Mouse (Mus musculus): ENCODE data around the gene Cpne8. TPM values are rescaled to one million over a fixed set of nuclear protein-coding genes. Genes with fewer than 3 reads are reported as not detected.

Gene Cpne8
- 17.2 and 17.3 TPM in 2 replicates for polyA plus RNA-seq (2015; fragmentation: Nextera tagmentation; extraction: Ambion mirVana)

GRCm38 (mm10) chr15:90678985-90679759 is at the start of gene Cpne8:
Cpne8 (minus strand) TSS chr15:90679432.
- peak within 1 kb of the TSS; percentile 67 for H3K4me3 ChIP-seq
- peak within 1 kb of the TSS; percentile 98 for H3K4me2 ChIP-seq
- H3K9me3 ChIP-seq, result no peaks in the 10 kb centered on the region
- peak within 1 kb of the TSS; percentile 37 for H3K27ac ChIP-seq
- WGBS, result under 1% methylated on average over 56 of the region's 56 CpGs
- no peaks in the 10 kb centered on the region for H3K27me3 ChIP-seq
- H3K4me1 ChIP-seq, result peaks cover 15% of the 10 kb centered on the region
- no peaks in the 10 kb centered on the region for H3K36me3 ChIP-seq
- H3K9ac ChIP-seq, result peak within 1 kb of the TSS; percentile 50
- ATAC-seq (ENCODE audit: borderline replicate concordance, extremely low read depth, low FRiP score, low TSS enrichment), result peak; percentile 88

- H3K27ac ChIP-seq, result no peak overlapping the region
- H3K9me3 ChIP-seq, result no peaks in the 10 kb centered on the region
- no peak overlapping the region for H3K4me3 ChIP-seq
- no peaks in the 10 kb centered on the region for H3K27me3 ChIP-seq
- H3K4me2 ChIP-seq, result no peak overlapping the region
- 26% methylated on average over 4 of the region's 4 CpGs for WGBS
- H3K9ac ChIP-seq, result no peak overlapping the region
- peak; percentile 80 for ATAC-seq (ENCODE audit: borderline replicate concordance, extremely low read depth, low FRiP score, low TSS enrichment)
- H3K36me3 ChIP-seq, result no peaks in the 10 kb centered on the region
- no peaks in the 10 kb centered on the region for H3K4me1 ChIP-seq
Observed at GRCm38 (mm10) chr15:90717717-90718116, 38.5 kb upstream of the Cpne8 start.

- no peak overlapping the region for H3K4me2 ChIP-seq
- H3K27me3 ChIP-seq, result no peaks in the 10 kb centered on the region
- H3K4me1 ChIP-seq, result no peaks in the 10 kb centered on the region
- H3K36me3 ChIP-seq, result no peaks in the 10 kb centered on the region
- H3K27ac ChIP-seq, result no peak overlapping the region
- H3K4me3 ChIP-seq, result no peak overlapping the region
- no peak overlapping the region for H3K9ac ChIP-seq
- H3K9me3 ChIP-seq, result no peaks in the 10 kb centered on the region
- 77% methylated on average over 7 of the region's 7 CpGs for WGBS
- no peak for ATAC-seq (ENCODE audit: borderline replicate concordance, extremely low read depth, low FRiP score, low TSS enrichment)
Observed at GRCm38 (mm10) chr15:90709296-90709695, 30.1 kb upstream of the Cpne8 start.

- Histone ChIP-seq H3K4me3 (no peak overlapping the region), H3K36me3 (no peaks in the 10 kb centered on the region), H3K4me2 (no peak overlapping the region; the same call in 1 of the 2 replicates), H3K27ac (peak overlapping the region; percentile 22; the same call in 1 of the 2 replicates), H3K27me3 (no peaks in the 10 kb centered on the region), H3K4me1 (no peaks in the 10 kb centered on the region), H3K9ac (no peak overlapping the region), H3K9me3 (no peaks in the 10 kb centered on the region)
- peak; percentile 35; the same call in 1 of the 2 replicates for ATAC-seq (ENCODE audit: borderline replicate concordance, extremely low read depth, low FRiP score, low TSS enrichment)
- WGBS, result 45% methylated on average over 5 of the region's 5 CpGs
Observed at GRCm38 (mm10) chr15:90704314-90704713, 25.1 kb upstream of the Cpne8 start.

- no peaks in the 10 kb centered on the region for H3K27me3 ChIP-seq
- H3K9ac ChIP-seq, result no peak overlapping the region
- no peaks in the 10 kb centered on the region for H3K9me3 ChIP-seq
- H3K4me1 ChIP-seq, result no peaks in the 10 kb centered on the region
- peak overlapping the region; percentile 22; the same call in 1 of the 2 replicates for H3K27ac ChIP-seq
- H3K4me2 ChIP-seq, result peak overlapping the region; percentile 8; the same call in 1 of the 2 replicates
- H3K36me3 ChIP-seq, result no peaks in the 10 kb centered on the region
- WGBS, result 58% methylated on average over 11 of the region's 11 CpGs
- no peak for ATAC-seq (ENCODE audit: borderline replicate concordance, extremely low read depth, low FRiP score, low TSS enrichment)
- H3K4me3 ChIP-seq, result no peak overlapping the region
Observed at GRCm38 (mm10) chr15:90703502-90704232, 24.4 kb upstream of the Cpne8 start.

GRCm38 (mm10) chr15:90686770-90687169 is 7.5 kb upstream of the Cpne8 start:
- ATAC-seq (ENCODE audit: borderline replicate concordance, extremely low read depth, low FRiP score, low TSS enrichment), result peak; percentile 19; the same call in 1 of the 2 replicates
- WGBS, result 57% methylated on average over 6 of the region's 6 CpGs

GRCm38 (mm10) chr15:90679760-90680579 is 738 bp upstream of the Cpne8 start:
- Histone ChIP-seq H3K9me3 (no peaks in the 10 kb centered on the region), H3K9ac (peak overlapping the region; percentile 50), H3K36me3 (no peaks in the 10 kb centered on the region), H3K27me3 (no peaks in the 10 kb centered on the region), H3K4me2 (peak overlapping the region; percentile 98), H3K27ac (peak overlapping the region; percentile 37; the same call in 1 of the 2 replicates), H3K4me3 (peak overlapping the region; percentile 67), H3K4me1 (peaks cover 15% of the 10 kb centered on the region)
- peak; percentile 86 for ATAC-seq (ENCODE audit: borderline replicate concordance, extremely low read depth, low FRiP score, low TSS enrichment)
- 2% methylated on average over 36 of the region's 36 CpGs for WGBS

More at GRCm38 (mm10) chr15:90686770-90687169, 7.5 kb upstream of the Cpne8 start:
- H3K4me3 ChIP-seq, result no peak overlapping the region
- no peak overlapping the region for H3K27ac ChIP-seq
- H3K4me2 ChIP-seq, result no peak overlapping the region
- H3K9me3 ChIP-seq, result no peaks in the 10 kb centered on the region
- no peaks in the 10 kb centered on the region for H3K36me3 ChIP-seq
- no peaks in the 10 kb centered on the region for H3K27me3 ChIP-seq
- H3K4me1 ChIP-seq, result no peaks in the 10 kb centered on the region
- no peak overlapping the region for H3K9ac ChIP-seq

GRCm38 (mm10) chr15:90678488-90678887 is 744 bp downstream of the Cpne8 start:
- Histone ChIP-seq H3K27me3 (no peaks in the 10 kb centered on the region), H3K9me3 (no peaks in the 10 kb centered on the region)
- 3% methylated on average over 19 of the region's 19 CpGs for WGBS

GRCm38 (mm10) chr15:90669494-90669893 is 9.7 kb downstream of the Cpne8 start:
- Histone ChIP-seq H3K4me3 (no peak overlapping the region), H3K4me2 (peak overlapping the region; percentile 4; the same call in 1 of the 2 replicates), H3K27ac (peak overlapping the region; percentile 31; the same call in 1 of the 2 replicates), H3K4me1 (no peaks in the 10 kb centered on the region), H3K9ac (no peak overlapping the region), H3K36me3 (no peaks in the 10 kb centered on the region), H3K9me3 (no peaks in the 10 kb centered on the region), H3K27me3 (no peaks in the 10 kb centered on the region)
- 45% methylated on average over 7 of the region's 7 CpGs for whole genome bisulfite sequencing
- ATAC-seq (ENCODE audit: borderline replicate concordance, extremely low read depth, low FRiP score, low TSS enrichment), result no peak

More at GRCm38 (mm10) chr15:90678488-90678887, 744 bp downstream of the Cpne8 start:
- Histone ChIP-seq H3K4me1 (peaks cover 15% of the 10 kb centered on the region), H3K4me3 (peak overlapping the region; percentile 67), H3K36me3 (no peaks in the 10 kb centered on the region), H3K9ac (peak overlapping the region; percentile 50), H3K27ac (no peak overlapping the region), H3K4me2 (peak overlapping the region; percentile 98)
- 0 out of 2 replicates have a peak, but pooled peaks have one; percentile 24 for ATAC-seq (ENCODE audit: borderline replicate concordance, extremely low read depth, low FRiP score, low TSS enrichment)

GRCm38 (mm10) chr15:90666893-90667292 is 12.3 kb downstream of the Cpne8 start:
- Histone ChIP-seq H3K27ac (no peak overlapping the region), H3K4me3 (no peak overlapping the region), H3K36me3 (no peaks in the 10 kb centered on the region), H3K27me3 (no peaks in the 10 kb centered on the region), H3K9me3 (no peaks in the 10 kb centered on the region), H3K4me1 (no peaks in the 10 kb centered on the region), H3K9ac (no peak overlapping the region), H3K4me2 (no peak overlapping the region)
- ATAC-seq (ENCODE audit: borderline replicate concordance, extremely low read depth, low FRiP score, low TSS enrichment), result no peak
- WGBS, result 74% methylated on average over 6 of the region's 6 CpGs

- WGBS, result 78% methylated on average over 3 of the region's 3 CpGs
- Histone ChIP-seq H3K9me3 (no peaks in the 10 kb centered on the region), H3K4me3 (no peak overlapping the region), H3K36me3 (no peaks in the 10 kb centered on the region), H3K27ac (no peak overlapping the region), H3K4me2 (no peak overlapping the region), H3K27me3 (no peaks in the 10 kb centered on the region), H3K9ac (no peak overlapping the region), H3K4me1 (no peaks in the 10 kb centered on the region)
- no peak for ATAC-seq (ENCODE audit: borderline replicate concordance, extremely low read depth, low FRiP score, low TSS enrichment)
Observed at GRCm38 (mm10) chr15:90664615-90665014, 14.6 kb downstream of the Cpne8 start.
